In genomic region chr2:137257847-137258515, GRCm38 (mm10) we compare ENCODE assay signal across 24 mouse cellular contexts.
"Had no signal": no experiment of that assay in that cellular context is flagged by ENCODE, and none has a peak within 500 bp of the region (broad histone marks: within the 10 kb centered on the region; RNA-seq: fewer than 3 reads in every experiment).

No protein-coding gene starts in this region.

- H3K4me2 ChIP-seq: heart, embryonic 12.5 days; hindbrain, embryonic 12.5 days; hindbrain, embryonic 14.5 days; intestine, embryonic 15.5 days; limb, embryonic 13.5 days; limb, embryonic 15.5 days had no signal

- H3K27me3 ChIP-seq: heart, embryonic 12.5 days; hindbrain, embryonic 12.5 days; intestine, embryonic 15.5 days; limb, embryonic 13.5 days; limb, embryonic 15.5 days had no signal

- H3K4me1 ChIP-seq: heart, embryonic 10.5 days; heart, embryonic 12.5 days; hindbrain, embryonic 10.5 days; hindbrain, embryonic 12.5 days; intestine, embryonic 15.5 days; limb, embryonic 13.5 days; limb, embryonic 15.5 days had no signal

- ATAC-seq: hindbrain, embryonic 16.5 days; inflammation-experienced regulatory T-cells, adult 6 months; intestine, embryonic 15.5 days; intestine, postnatal 0 days had no signal

- H3K27ac ChIP-seq: gastrocnemius, adult 2 months; heart, embryonic 10.5 days; hindbrain, embryonic 10.5 days; hindbrain, embryonic 12.5 days; hindbrain, embryonic 14.5 days; intestine, embryonic 15.5 days; layer of hippocampus, adult 2 months; left cerebral cortex, adult 2 months; limb, embryonic 13.5 days; limb, embryonic 15.5 days had no signal

- H3K9me3 ChIP-seq: heart, embryonic 10.5 days; heart, embryonic 12.5 days; hindbrain, embryonic 10.5 days; hindbrain, embryonic 12.5 days; intestine, embryonic 15.5 days; limb, embryonic 13.5 days; limb, embryonic 15.5 days had no signal

- DNase-seq: gastrocnemius, adult 2 months; gastrocnemius, postnatal 10 days; gastrocnemius, postnatal 25 days; heart, adult 18-20 months; heart, postnatal 10 days; heart, postnatal 4 days; kidney, adult 18-20 months; kidney, adult 8-10 months; kidney, postnatal 10 days; kidney, postnatal 25 days; kidney, postnatal 4 days had no signal

- H3K9ac ChIP-seq: heart, embryonic 12.5 days; hindbrain, embryonic 12.5 days; hindbrain, embryonic 14.5 days; intestine, embryonic 15.5 days; limb, embryonic 13.5 days; limb, embryonic 15.5 days had no signal

- H3K4me3 ChIP-seq: gastrocnemius, adult 2 months; heart, embryonic 10.5 days; heart, embryonic 12.5 days; hindbrain, embryonic 10.5 days; hindbrain, embryonic 12.5 days; intestine, embryonic 15.5 days; layer of hippocampus, adult 2 months; left cerebral cortex, adult 2 months; limb, embryonic 13.5 days; limb, embryonic 15.5 days had no signal

- H3K36me3 ChIP-seq: heart, embryonic 10.5 days; heart, embryonic 12.5 days; hindbrain, embryonic 10.5 days; hindbrain, embryonic 12.5 days; intestine, embryonic 15.5 days; limb, embryonic 13.5 days; limb, embryonic 15.5 days had no signal
